Mouse (Mus musculus) liver, embryonic 15.5 days (tissue): ENCODE data around the gene Hist1h3b. TPM values are rescaled to one million over a fixed set of nuclear protein-coding genes. Genes with fewer than 3 reads are reported as not detected.
A peak's percentile ranks its signal among the peaks of the same experiment; 100 is the strongest.
"Not testable (repeated sequence)": the region's sequence is repeated elsewhere in the genome, so short reads cannot be mapped to it uniquely, and the experiment has no call there.

Experiments
- ATAC-seq: fragments of 200-750 bp; cut with Nextera tagmentation; 2 replicates; pipeline ENCODE4 v1.8.0; 2017; ENCODE audit warnings: moderate number of reproducible peaks, mild to moderate bottlenecking, moderate library complexity; ENCODE audit not compliant: insufficient read depth
- H3K27ac ChIP-seq: fragments of 300-500 bp; sonication (generic); replicated peaks from 2 replicates; pipeline ENCODE4 v1.5.1; 2015; ENCODE audit warnings: mild to moderate bottlenecking, inconsistent platforms
- H3K27me3 ChIP-seq: fragments of 300-500 bp; sonication (generic); 2 replicates; pipeline ENCODE4 v1.6.1; 2015; ENCODE audit warnings: mild to moderate bottlenecking, inconsistent platforms
- H3K36me3 ChIP-seq: fragments of 300-500 bp; sonication (generic); replicated peaks from 2 replicates; pipeline ENCODE4 v1.6.1; 2015; ENCODE audit warnings: moderate library complexity, mild to moderate bottlenecking, inconsistent platforms
- H3K4me1 ChIP-seq: fragments of 300-500 bp; sonication (generic); replicated peaks from 2 replicates; pipeline ENCODE4 v1.6.1; 2015; ENCODE audit warnings: inconsistent platforms
- H3K4me2 ChIP-seq: fragments of 300-500 bp; sonication (generic); 2 replicates; pipeline ENCODE4 v1.6.1; 2015; ENCODE audit warnings: moderate library complexity, mild to moderate bottlenecking, inconsistent platforms
- H3K4me3 ChIP-seq: fragments of 300-500 bp; sonication (generic); replicated peaks from 2 replicates; pipeline ENCODE4 v1.5.1; 2015; ENCODE audit warnings: mild to moderate bottlenecking, inconsistent platforms
- H3K9ac ChIP-seq: fragments of 300-500 bp; sonication (generic); 2 replicates; pipeline ENCODE4 v1.6.1; 2015; ENCODE audit warnings: moderate library complexity, mild to moderate bottlenecking, inconsistent platforms
- H3K9me3 ChIP-seq: fragments of 300-500 bp; sonication (generic); replicated peaks from 2 replicates; pipeline ENCODE4 v1.6.1; 2016; ENCODE audit warnings: inconsistent platforms
- WGBS: fragments of 180-500 bp; shearing (Covaris S2); methylation state at CpG from one replicate; pipeline ENCODE4 v1.1.7; 2015; ENCODE audit warnings: mixed read lengths; ENCODE audit not compliant: insufficient replicate concordance; 5-methylcytosine and 5-hydroxymethylcytosine counted together
- polyA plus RNA-seq: library from polyadenylated mRNA; unstranded; fragments of >200 nt; fragmentation: Nextera tagmentation; extraction: Ambion mirVana; gene quantifications from 2 replicates; pipeline ENCODE4 v1.2.1, GENCODE M21; 2015

Gene Hist1h3b
- polyA plus RNA-seq, 1 experiment from 2014 or later: 15.4 TPM

DNA sequence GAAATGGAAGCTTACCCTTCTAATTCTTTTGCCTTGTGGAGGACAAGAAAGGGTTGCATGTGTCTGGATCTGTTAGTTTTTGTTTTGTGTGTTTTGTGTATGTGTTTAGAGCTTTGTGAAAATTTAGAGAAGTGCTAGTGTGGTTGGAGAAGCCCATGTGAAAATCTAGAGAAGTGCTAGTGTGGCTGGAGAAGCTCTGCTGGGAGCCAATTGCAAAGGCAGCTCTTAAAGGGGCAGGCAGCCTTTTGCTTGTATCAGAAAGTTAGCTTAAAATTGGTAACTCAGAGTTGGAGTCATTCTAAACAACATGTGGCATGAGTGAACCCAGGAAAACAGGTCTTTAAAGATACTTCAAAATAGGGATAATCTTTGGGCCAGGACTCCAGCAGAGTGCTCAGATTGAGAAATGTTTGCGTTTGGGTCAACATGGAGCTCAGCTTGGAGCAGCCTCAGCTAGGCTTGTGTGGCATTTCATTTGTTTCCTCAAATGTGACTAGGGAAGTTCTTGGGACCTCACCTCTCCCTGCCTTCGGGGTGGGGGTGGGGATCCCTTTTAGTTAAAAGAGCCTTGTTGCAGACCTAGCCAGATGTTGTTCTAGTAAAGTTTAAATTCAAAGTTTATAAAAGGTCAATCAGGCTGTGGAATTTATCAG is 34.3 kb upstream of the Hist1h3b start:
- H3K9ac ChIP-seq, H3K4me3 ChIP-seq, ATAC-seq, H3K27me3 ChIP-seq, H3K4me2 ChIP-seq, H3K9me3 ChIP-seq, H3K36me3 ChIP-seq, H3K4me1 ChIP-seq: not testable (repeated sequence)
- 17% methylated on average over 2 of the region's 2 CpGs for WGBS
- H3K27ac ChIP-seq: 0 out of 2 replicates have a peak overlapping the region, but pooled peaks have one; percentile 41

- ATAC-seq: no peak
- Histone ChIP-seq H3K36me3 (no peaks in the 10 kb centered on the region), H3K4me2 (no peak overlapping the region), H3K27ac (no peak overlapping the region), H3K27me3 (no peaks in the 10 kb centered on the region), H3K4me1 (peaks cover 53% of the 10 kb centered on the region), H3K9me3 (no peaks in the 10 kb centered on the region), H3K9ac (no peak overlapping the region; the same call in 1 of the 2 replicates), H3K4me3 (no peak overlapping the region)
- 48% methylated on average over 4 of the region's 4 CpGs for WGBS
Measured at GRCm38 (mm10) chr13:23724239-23724638, 27.8 kb upstream of the Hist1h3b start.

- Histone ChIP-seq H3K27me3 (no peaks in the 10 kb centered on the region), H3K4me1 (peaks cover 60% of the 10 kb centered on the region), H3K9ac (no peak overlapping the region), H3K9me3 (no peaks in the 10 kb centered on the region), H3K4me2 (no peak overlapping the region), H3K4me3 (no peak overlapping the region), H3K27ac (no peak overlapping the region), H3K36me3 (no peaks in the 10 kb centered on the region)
- 33% methylated on average over 1 of the region's 1 CpGs for WGBS
- ATAC-seq: no peak
Measured at GRCm38 (mm10) chr13:23725213-23725612, 26.9 kb upstream of the Hist1h3b start.

GRCm38 (mm10) chr13:23728472-23729191 is 23.4 kb upstream of the Hist1h3b start:
- Histone ChIP-seq H3K27me3 (no peaks in the 10 kb centered on the region), H3K4me2 (peak overlapping the region; percentile 32), H3K27ac (peak overlapping the region; percentile 53), H3K36me3 (no peaks in the 10 kb centered on the region), H3K9ac (no peak overlapping the region), H3K4me1 (peaks cover 58% of the 10 kb centered on the region), H3K4me3 (no peak overlapping the region), H3K9me3 (no peaks in the 10 kb centered on the region)
- 48% methylated on average over 18 of the region's 18 CpGs for WGBS
- ATAC-seq: no peak

- no peak for ATAC-seq
- H3K4me1 ChIP-seq: peaks cover 53% of the 10 kb centered on the region
- no peak overlapping the region for H3K9ac ChIP-seq
- H3K27me3 ChIP-seq: no peaks in the 10 kb centered on the region
- no peaks in the 10 kb centered on the region for H3K9me3 ChIP-seq
- no peak overlapping the region for H3K4me2 ChIP-seq
- peak overlapping the region; percentile 53 for H3K27ac ChIP-seq
- H3K36me3 ChIP-seq: no peaks in the 10 kb centered on the region
- 44% methylated on average over 9 of the region's 9 CpGs for WGBS
- no peak overlapping the region for H3K4me3 ChIP-seq
Measured at GRCm38 (mm10) chr13:23729192-23729525, 22.9 kb upstream of the Hist1h3b start.

DNA sequence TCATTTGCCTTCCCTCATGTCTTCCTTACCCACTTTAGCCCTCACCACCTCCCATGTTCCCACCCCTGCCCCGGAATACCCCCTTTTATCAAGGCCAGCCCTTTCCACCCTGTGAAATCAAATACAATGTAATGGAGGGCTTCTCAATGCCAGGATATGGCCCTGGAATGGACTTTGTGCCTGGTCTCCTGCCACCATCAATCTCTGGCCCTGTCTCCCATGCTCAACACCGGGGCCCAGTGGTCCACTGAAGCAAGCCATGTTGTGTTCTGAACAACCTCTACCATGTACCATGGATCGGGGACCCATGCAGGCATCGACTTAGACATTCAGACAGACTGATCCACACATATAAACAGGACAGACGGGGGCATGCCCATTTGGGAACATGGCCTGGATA is 22.4 kb upstream of the Hist1h3b start:
- peak overlapping the region; percentile 53; the same call in 1 of the 2 replicates for H3K27ac ChIP-seq
- peaks cover 47% of the 10 kb centered on the region for H3K4me1 ChIP-seq
- H3K36me3 ChIP-seq: no peaks in the 10 kb centered on the region
- no peak overlapping the region for H3K4me3 ChIP-seq
- H3K9ac ChIP-seq: no peak overlapping the region
- no peak overlapping the region for H3K4me2 ChIP-seq
- no peaks in the 10 kb centered on the region for H3K9me3 ChIP-seq
- 77% methylated on average over 5 of the region's 5 CpGs for WGBS
- no peaks in the 10 kb centered on the region for H3K27me3 ChIP-seq
- no peak for ATAC-seq

DNA sequence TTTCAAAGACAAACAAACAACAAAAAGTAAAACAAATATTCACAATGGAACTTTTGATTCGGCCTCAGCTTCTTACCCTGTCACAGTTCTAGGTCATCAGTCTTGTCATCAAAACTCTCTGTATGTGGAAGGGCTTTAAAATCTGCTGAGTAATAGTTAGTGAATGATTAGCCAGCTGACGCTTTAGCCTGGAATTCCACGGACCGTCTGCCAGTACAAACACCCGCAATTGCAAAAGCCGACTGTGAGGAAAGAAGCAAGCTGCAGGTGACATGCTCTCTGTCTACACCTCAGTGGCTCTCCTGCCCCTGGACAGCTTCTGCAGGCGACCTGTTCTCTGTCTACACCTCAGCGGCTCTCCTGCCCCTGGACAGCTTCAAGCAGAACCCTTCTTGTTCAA is 21.6 kb upstream of the Hist1h3b start:
- no peaks in the 10 kb centered on the region for H3K9me3 ChIP-seq
- ATAC-seq: peak; percentile 66
- peaks cover 41% of the 10 kb centered on the region for H3K4me1 ChIP-seq
- H3K4me3 ChIP-seq: no peak overlapping the region
- peak overlapping the region; percentile 18; the same call in 1 of the 2 replicates for H3K9ac ChIP-seq
- peak overlapping the region; percentile 29 for H3K4me2 ChIP-seq
- H3K27ac ChIP-seq: 0 out of 2 replicates have a peak overlapping the region, but pooled peaks have one; percentile 51
- WGBS: 46% methylated on average over 8 of the region's 8 CpGs
- no peaks in the 10 kb centered on the region for H3K36me3 ChIP-seq
- H3K27me3 ChIP-seq: no peaks in the 10 kb centered on the region

DNA sequence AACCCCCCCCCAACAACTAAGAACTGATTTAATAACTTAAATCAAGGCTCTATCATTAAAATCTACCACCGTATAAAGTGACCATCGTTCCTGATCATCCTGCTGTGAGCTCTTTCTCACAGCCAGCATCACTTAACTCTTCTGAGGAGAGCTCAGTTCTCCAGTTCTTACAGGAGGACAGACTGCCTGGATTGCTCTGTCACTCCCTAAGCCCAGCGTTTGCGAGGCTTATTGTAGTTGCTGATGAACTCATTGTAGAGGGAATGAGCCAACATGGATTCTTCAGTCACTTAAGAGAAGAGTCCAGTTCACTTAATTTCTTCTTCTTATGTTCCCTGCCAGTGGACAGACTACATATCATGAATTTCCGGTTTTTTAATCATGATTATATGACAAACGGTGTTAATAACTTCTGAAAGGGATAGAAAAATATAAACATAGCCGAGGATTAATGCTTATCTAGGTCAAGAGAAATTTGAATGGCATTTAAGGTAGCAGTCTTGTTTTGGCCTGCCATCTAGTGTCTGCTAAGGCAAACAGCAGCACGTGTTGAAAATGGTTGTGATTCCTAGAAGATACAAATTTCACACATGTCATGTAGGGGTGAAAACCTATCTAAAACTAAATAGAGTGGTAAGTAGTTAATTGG is 19.8 kb upstream of the Hist1h3b start:
- Histone ChIP-seq H3K9me3 (no peaks in the 10 kb centered on the region), H3K36me3 (no peaks in the 10 kb centered on the region), H3K27me3 (no peaks in the 10 kb centered on the region), H3K4me2 (no peak overlapping the region), H3K4me1 (peaks cover 30% of the 10 kb centered on the region), H3K27ac (no peak overlapping the region), H3K4me3 (no peak overlapping the region), H3K9ac (no peak overlapping the region)
- no peak for ATAC-seq
- 22% methylated on average over 8 of the region's 8 CpGs for WGBS

GRCm38 (mm10) chr13:23737091-23737490 is 15.0 kb upstream of the Hist1h3b start:
- ATAC-seq: no peak
- peak overlapping the region; percentile 48; the same call in 1 of the 2 replicates for H3K27ac ChIP-seq
- H3K4me3 ChIP-seq: no peak overlapping the region
- 84% methylated on average over 5 of the region's 5 CpGs for WGBS
- no peaks in the 10 kb centered on the region for H3K36me3 ChIP-seq
- no peak overlapping the region for H3K9ac ChIP-seq
- no peaks in the 10 kb centered on the region for H3K27me3 ChIP-seq
- H3K4me2 ChIP-seq: no peak overlapping the region
- peaks cover 23% of the 10 kb centered on the region for H3K4me1 ChIP-seq
- no peaks in the 10 kb centered on the region for H3K9me3 ChIP-seq

DNA sequence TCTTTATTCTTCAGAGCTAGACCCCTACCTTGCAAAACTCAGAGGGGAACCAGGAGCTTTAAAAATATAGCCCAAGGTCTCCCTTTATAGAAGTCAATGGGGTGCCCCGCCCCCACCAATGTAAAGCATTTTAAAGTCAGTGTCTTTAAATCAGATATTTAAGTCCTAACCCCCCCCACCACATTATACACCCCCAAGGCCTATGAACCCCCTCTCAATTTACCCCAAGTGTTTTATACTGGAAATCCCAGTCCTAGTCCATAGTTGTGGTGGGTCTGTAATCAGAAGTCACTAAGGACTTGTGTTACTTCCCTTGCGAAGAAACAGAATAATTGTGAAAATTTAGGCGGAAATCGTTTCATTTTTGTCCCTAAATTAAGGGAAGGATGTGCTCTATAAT is 14.0 kb upstream of the Hist1h3b start:
- no peaks in the 10 kb centered on the region for H3K36me3 ChIP-seq
- H3K4me2 ChIP-seq: peak overlapping the region; percentile 81
- H3K27ac ChIP-seq: peak overlapping the region; percentile 100
- 19% methylated on average over 4 of the region's 4 CpGs for WGBS
- no peak for ATAC-seq
- peak overlapping the region; percentile 60 for H3K4me3 ChIP-seq
- H3K4me1 ChIP-seq: peaks cover 30% of the 10 kb centered on the region
- no peaks in the 10 kb centered on the region for H3K27me3 ChIP-seq
- peak overlapping the region; percentile 87; the same call in 1 of the 2 replicates for H3K9ac ChIP-seq
- H3K9me3 ChIP-seq: no peaks in the 10 kb centered on the region

- peak within 1 kb of the TSS; percentile 100 for H3K27ac ChIP-seq
- 1% methylated on average over 38 of the region's 38 CpGs for WGBS
- H3K27me3 ChIP-seq: no peaks in the 10 kb centered on the region
- no peaks in the 10 kb centered on the region for H3K36me3 ChIP-seq
- H3K4me3 ChIP-seq: peak within 1 kb of the TSS; percentile 60
- no peaks in the 10 kb centered on the region for H3K9me3 ChIP-seq
- peak within 1 kb of the TSS; percentile 87 for H3K9ac ChIP-seq
- peak; percentile 77 for ATAC-seq
- H3K4me2 ChIP-seq: peak within 1 kb of the TSS; percentile 81
- H3K4me1 ChIP-seq: peaks cover 34% of the 10 kb centered on the region
Measured at GRCm38 (mm10) chr13:23738677-23739068, 13.4 kb upstream of the Hist1h3b start, which contains the start of gene Hist1h1c. TSS of gene Hist1h1c (plus strand) at chr13:23738808.
